Mouse (Mus musculus) spleen, adult 2 months (tissue): ENCODE data around the gene Rad51b.

Experiments used
- CTCF ChIP-seq: fragments of 200-500 bp; IDR thresholded peaks from 2 replicates; pipeline ENCODE4 v1.5.1; 2011; ENCODE audit warnings: mild to moderate bottlenecking, inconsistent platforms; ENCODE audit not compliant: insufficient read depth, insufficient read length, insufficient replicate concordance; ENCODE audit errors: extremely low read depth
- POLR2A ChIP-seq: fragments of 200-500 bp; IDR thresholded peaks from 2 replicates; pipeline ENCODE4 v1.6.1; 2011; ENCODE audit warnings: low read depth, low read length, inconsistent platforms

- TF ChIP-seq CTCF: no peak
- no peak for TF ChIP-seq POLR2A
Observed at GRCm38 (mm10) chr12:79809518-79809917, 512.4 kb downstream of the Rad51b start.
